Mouse (Mus musculus) layer of hippocampus, adult 8-10 months (tissue): ENCODE measurements around the gene Zfp536. TPM values are rescaled to one million over a fixed set of nuclear protein-coding genes. Genes with fewer than 3 reads are reported as not detected.

Experiments used
- DNase-seq, 2 experiments: peaks; one replicate each; pipeline ENCODE4 v3.0.0; 2022; ENCODE audit warnings: low spot score in 2 of 2
- total RNA-seq, 4 experiments: library from RNA; stranded (reverse); gene quantifications; 2 replicates each; pipeline ENCODE4 v1.2.4; 2022

Gene Zfp536
- total RNA-seq, 4 experiments from 2014 or later = 48.4 to 50.9 (median 49.8) TPM

DNA sequence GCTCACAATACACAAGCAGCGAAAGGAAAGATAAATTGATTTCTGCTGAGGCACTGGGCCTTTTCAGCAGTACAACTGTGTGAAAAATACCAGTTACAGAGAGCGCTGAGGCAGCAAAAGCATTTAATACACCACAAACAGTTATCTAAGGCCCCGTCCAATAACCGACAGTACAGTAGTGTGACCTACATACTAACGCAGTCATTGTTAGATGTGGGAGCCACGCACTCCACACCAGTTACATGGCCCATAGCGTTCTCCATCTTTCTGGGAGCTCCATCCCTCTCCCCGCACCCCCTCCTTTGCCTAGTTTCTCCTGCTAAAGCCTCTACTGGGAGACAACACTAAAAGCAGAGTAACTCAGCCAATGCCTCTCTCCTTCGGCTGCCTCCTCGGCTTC lies 82.8 kb downstream of the Zfp536 start:
- no peak for DNase-seq

DNA sequence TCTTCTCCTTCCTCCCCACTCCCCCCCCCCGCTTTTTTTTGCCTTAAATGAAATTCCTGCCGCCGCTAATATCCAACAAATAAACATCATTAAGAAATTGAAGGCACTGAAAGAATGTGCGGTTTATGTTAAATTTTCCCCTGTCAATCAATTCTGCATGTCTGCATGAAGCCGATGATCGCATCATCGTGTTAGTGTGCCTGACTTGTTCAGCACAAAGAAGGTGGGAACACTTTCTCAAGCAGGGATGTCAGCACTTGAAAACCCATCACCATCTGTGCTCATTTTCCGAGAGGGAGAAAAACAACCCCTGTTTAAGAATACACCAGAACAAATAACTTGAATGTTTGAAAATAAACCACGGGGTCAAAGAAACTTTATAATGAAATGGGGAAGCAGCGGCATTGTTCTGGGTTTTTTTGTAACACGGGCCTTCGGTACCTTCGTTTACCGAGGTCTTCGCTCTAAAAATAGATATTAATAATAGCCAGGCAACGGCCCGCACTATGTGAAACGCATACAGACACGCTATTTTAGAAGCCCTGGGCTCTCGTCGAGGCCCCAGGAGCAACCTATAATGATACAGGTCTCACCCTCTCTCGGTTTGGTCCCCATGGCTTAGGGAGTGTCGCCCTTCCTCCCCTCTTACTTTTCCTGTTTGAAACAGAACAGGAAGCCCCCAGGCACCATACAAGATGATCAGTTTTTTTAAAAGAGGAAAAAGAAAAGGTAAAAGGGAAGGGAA lies 83.7 kb downstream of the Zfp536 start:
- no peak for DNase-seq

DNA sequence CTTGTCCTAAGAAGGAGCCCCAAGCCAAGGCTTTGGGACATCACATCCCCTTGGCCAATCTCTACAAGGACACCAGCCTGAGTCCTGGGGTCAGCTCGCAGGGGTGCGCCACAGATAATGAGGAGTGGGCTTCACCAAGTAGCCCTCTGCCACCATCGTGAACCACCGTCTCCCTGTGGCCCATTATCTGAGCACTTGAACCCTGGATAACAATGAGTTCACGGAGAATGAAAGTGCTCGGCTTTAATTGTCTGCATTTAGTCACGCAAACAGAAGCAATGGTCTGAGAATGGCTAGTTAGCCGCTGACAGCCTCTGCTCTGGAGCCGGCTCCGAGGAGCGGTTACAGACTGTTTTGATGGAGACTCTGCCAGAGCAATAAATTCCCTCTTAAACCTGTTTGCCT lies 84.3 kb downstream of the Zfp536 start:
- DNase-seq = no peak

DNA sequence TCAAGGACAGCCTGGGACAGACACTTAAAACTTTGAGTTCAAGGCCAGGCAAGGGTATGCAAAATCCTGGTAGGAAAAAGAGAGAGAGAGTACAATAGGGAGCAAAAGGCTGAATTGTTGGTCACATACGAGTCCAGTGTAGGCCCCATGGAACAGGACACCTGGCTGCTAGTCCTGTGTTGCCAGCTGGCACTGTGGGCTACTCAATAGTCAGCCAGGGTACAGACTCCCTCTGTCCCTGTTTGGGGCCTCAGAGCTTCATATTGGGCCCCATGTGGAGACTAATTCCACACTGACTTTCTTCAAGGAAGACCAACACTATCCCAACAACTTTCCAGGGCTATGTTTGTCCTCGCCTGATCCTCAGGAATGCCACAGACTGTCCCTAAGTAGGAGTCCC lies 87.1 kb downstream of the Zfp536 start:
- no peak for DNase-seq

DNA sequence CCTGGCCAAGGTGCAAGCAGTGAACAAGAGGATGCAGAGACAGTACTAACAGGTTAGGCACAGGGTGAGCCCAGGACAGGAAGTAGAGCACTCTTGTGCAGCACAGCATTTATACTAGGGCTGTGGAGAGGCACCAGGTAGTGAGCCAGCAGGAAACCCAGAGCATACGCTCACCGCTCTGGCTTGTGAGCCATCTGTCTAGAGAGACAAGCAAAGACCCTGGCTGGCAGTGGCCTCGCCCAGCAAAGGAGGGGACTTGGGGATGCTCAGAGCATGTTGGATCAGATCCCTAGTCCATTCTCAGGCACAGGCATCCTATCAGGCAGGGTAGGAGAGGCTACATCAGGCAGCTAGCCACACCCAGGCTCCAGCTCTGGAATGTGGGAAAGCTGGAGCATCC lies 88.2 kb downstream of the Zfp536 start:
- no peak for DNase-seq

DNA sequence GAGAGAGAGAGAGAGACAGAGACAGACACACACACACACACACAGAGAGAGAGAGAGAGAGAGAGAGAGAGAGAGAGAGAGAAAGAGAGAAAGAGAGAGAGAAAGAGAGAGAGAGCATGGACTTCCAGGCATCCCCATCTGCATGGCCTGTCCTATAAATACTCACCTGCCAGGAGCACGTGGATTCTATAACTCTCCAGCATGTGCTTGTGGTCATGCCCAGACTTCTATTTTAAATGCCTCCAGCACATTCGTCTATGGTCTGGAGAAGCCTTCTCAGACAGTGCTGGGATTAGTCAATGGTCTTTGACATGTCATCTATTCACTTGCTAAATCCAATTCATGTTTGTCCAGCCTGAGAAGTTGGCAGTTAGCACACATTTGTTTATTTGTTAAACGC lies 92.1 kb downstream of the Zfp536 start:
- no peak for DNase-seq

DNA sequence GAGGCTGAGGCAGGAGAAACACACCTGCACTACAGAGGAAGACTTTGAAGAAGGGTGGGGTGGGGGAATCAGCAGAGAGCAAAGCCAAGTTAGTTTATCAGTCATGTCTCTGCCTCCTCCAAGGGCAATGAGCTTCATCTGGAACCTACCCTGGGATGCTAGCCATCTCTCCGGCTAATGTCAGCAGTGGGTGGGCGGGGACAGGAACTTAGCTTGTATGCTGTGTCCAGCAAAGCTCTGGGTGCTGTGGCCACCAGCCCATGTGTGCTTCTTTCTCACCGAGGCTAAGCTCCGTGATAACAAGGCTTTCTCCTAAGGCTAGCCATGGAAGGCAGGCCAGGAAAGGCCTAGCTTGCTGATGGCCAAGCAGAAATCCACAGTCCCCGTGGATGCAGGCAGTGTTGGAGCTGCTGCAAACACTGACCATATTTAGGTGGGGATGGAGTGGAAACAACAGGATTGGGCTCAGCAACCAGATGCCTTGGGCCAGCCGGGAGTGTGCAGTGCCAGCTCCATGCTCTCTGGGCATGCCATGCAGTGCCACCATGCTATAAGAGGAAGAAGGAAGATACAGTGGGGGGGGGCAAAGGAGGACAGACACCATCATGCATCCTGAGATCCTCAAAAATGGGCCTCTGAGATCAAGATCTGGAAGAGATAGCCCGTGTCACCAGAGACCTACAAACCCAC lies 109.6 kb downstream of the Zfp536 start:
- DNase-seq = no peak

DNA sequence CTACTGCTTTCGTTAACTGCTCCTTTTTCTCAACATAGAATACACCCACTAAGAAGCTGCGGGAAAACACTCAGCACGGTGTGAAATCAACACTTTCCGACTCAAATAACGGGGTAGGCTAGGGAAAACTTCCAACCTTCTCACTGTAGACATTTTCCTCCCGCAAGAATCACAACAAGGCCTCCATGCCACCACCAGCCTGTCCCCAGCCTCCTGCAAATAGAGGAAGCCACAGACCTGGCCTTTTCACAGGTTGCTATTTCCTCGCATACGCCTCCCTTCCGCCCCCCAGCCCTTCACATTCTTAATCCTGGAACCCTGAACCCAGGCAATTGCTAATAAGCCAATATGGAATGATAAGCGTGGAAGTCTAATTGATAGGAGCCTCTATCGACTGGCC lies 124.8 kb downstream of the Zfp536 start:
- DNase-seq = no peak

DNA sequence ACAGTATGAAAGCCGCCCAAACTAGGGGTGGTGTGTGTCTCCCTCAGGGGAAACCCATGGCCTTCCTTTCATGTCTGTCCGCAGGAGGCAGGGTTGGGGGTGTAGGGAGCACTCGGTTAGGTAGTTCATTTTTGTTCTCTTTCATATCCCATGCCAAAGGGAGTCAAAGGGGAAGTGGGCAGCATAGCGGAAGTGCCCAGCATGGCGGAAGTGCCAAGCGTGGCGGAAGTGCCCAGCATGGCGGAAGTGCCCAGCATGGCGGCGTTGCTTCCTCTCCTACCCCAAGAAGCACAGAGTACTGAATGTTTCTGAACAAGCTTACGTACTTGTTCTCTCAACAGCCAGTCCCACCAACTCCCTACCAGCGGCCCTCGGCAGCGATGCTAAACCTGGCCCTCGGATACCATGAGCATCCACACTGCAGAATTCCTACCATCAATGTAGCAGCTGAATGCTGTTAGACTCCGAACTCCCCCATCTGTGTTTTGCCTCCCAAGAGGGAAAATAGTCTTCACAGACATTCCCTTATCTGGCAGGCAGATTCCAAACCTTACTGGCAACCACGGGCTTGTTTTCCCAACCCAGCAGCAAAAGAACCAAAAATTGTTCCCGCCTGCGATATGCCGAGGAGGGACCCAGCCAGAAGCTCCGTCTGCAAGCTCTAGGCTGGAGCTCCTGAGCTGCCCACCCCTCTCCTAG lies 125.4 kb downstream of the Zfp536 start:
- DNase-seq = peak in 1 of 2 experiments; percentile 29

DNA sequence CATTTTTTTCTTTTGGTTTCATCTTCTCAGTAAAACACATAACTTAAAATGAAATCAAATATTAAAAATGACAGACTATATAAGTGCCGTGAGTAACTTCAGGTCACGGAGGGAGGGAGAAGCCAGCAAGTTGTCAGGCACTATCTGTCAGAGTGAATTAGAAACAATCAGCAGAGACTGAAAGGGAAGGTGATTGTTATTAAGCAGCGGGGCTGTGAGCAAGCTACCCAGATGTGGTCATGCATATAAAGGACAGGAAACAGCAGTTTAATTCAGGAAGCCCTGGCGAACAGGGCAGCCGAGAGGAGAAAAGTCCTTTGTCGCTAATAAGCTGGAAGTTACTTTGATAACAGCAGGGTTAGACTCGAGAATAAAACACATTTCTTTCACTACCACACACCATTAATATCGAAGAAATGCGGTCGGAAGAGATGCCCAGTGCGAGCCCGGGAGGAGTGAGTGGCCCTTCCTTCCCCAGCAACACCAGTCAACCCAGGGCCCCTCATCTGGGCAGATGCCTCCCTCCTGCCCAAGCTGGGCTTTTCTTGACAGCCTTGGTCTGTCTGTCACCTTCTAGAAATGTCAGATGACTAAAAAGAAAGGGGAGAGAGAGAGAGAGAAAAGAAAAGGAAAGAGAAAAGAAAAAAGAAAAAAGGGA lies 133.6 kb downstream of the Zfp536 start:
- DNase-seq = no peak

DNA sequence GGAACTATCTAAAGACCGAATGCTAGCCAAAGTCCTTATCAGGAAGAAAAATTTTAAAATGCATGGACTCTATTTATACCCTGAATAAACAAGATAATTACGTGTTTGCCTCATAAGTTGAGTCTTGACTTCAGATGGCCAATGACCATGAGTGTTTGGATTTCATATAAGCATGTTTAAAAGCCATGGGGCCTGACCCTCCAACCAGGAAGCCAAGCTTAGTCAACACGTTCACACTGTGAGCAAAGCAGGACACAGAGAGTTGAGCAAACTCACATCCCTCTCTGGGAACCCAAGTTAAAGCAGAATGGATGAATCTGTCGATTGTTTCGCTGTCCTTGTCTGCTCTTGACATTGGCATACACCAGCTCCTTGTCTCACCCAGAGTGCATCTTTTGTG lies 138.6 kb downstream of the Zfp536 start:
- DNase-seq = no peak

DNA sequence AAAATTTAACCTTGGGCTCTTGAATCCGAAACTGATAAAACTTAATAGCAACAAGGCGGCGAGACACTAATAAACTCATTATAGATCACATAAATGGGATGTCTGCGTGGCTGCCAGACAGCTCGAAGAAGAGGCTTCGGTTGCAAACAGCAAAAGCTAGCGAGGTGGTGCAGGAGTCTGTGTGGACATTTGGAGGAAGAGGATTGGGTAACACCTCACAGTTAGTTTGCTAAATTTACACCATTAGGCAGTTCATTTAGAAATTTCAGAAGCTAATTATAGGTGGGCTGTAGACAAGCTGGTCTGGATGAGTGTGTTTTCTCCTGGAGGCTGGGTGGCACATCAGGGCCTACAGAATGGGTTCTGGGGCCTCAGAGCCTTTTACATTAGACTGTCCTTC lies 143.0 kb downstream of the Zfp536 start:
- no peak for DNase-seq

DNA sequence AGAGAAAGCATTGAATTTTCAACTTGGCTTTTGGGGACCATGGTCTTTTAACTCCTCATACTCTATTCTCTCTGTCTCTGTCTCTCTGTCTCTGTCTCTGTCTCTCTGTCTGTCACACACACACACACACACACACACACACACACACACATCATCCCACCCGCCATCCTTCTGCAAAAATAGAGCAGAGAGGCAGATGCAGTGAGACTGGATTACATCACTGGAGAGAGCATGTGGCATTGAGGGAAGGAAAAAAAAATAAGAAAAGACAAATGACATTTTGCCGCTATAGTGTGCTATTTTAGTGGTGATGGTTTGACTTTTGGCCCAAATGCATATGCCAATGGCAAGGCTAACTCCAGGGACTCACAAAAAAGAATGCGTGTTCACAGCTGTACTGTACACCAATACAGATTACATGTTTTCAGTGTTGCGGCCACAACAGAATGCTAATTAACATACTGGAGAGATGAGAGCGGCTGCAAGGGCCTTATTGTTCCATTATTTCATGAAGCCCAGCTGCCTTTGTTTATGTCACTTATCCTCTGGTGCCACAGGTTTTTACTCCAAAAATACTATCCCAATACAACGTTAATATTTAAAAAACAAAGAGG lies 145.4 kb downstream of the Zfp536 start:
- peak; percentile 35 to 39 for DNase-seq

DNA sequence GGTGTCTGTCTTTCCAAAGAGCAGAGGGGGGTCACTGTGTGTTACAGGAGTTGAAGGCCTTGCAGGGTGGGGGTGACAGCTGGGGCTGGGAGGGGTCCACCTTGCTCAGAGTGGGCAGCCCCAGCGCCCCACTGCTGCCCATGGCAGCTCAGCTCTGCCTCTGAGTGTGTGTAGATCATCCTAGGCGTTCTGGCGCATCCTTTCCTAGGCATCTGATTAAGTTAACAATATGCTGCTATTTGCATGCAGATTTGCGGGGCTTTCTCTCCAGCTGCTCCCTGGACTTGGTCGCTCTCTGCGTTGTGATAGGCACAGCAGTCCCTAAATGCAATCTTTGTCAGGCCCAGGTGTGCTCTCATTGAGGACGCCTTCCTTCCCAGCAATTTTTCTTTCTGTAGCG lies 147.7 kb downstream of the Zfp536 start:
- DNase-seq = no peak

DNA sequence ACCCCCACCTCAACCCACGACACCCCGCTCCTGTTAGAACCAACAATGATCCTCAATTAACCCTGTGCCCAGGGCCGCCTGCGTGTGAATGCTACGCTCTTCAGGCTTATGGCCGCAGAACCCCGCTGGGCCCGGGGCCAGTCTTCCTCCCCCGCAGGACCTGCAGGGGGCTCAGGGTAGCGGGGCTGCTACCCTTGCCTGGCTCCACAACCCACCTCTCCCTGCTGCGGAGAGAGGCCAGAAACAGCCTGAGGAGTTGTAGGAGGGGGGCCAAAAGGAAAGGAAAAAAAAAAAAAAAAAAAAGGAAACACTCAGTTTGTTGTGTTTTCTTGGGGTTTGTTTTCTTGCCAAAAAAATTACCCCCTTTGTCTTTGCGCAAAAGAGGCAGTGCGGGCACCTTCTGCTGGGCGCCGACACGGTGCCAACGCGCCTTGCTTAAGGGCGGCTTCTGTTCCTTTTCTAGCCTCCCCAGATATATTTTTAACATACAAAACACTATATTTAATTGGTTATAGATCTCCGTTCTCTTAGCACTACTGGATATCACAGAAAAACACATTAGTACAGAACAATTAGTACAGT lies 148.6 kb downstream of the Zfp536 start:
- DNase-seq = no peak

DNA sequence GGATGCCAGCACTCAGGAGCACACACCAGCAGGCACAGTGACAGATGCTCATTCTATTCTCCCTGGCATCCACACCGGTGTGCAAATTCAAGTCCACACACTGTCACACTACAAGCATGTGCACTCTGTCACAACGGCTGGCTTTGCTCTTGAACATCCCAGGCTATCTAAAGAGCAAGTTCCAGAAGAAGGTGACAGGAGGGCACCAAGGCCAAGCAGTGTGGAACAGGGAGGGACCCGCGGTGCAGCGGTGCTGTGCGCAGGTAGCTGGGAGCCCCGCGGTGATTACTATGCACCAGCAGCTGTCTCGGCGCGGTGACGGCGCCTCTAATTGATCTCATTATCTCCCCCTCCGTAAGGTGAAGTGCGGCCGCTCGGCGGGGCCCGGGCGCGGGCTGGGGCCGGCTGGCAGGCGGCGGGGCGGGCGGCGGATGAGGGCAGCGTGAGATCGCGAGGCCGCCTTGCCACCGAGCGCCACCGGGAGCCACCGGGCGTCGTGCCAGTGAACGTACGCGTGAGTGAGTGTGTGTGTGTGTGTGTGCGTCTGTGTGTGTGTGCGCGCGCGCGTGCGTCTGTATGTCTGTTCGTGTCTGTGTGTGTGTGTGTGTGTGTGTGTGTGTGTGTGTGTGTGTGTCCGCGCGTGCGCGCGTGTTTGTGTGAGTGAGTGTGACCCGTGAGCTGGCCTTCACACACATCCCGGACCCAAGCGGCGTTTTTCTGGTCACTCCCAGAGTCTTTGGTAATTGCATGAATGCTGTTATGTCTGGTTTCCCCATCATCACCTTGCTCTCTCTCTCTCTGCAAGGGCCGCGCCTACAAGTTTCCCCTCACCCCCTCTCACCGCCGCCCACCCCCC lies 149.3 kb downstream of the Zfp536 start:
- DNase-seq = peak; percentile 47 to 54

DNA sequence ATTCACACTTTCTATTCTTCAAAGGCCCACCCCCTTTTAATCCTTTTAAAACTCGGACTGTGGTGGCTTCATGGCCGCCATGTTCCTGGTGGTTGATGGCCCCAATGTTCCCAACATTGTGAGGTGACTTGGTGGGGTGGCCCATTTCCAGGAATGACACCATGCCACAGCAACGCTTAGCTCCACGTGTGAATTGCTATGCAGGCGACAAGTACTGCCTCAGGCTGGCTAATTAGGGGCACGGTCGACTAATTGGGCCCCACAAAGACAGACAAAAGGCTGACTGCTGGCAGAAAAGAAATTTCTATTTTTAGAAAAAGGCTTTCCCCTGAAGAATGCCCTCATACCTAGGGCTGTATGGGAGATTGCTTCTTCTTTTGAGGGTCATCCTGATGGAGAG lies 154.2 kb downstream of the Zfp536 start:
- no peak for DNase-seq

DNA sequence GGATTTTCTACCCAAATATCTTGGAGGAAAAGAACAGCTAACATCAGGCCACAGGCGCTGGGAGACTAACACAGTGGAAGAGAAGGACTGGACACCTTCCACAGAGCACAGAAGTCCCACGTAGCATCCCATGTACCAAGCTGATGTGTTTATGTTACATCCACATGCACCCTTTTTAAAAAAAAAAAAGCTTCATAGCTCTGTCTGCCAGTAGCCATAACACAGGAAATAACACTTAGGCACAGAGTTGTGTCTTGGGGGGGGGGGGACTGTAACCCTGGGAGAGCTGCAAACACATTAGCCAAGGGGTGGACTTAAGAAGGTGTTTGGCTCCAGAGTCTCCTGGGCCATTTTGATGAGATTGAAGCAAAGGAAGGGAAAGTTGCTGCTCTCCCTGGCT lies 155.6 kb downstream of the Zfp536 start:
- no peak for DNase-seq

DNA sequence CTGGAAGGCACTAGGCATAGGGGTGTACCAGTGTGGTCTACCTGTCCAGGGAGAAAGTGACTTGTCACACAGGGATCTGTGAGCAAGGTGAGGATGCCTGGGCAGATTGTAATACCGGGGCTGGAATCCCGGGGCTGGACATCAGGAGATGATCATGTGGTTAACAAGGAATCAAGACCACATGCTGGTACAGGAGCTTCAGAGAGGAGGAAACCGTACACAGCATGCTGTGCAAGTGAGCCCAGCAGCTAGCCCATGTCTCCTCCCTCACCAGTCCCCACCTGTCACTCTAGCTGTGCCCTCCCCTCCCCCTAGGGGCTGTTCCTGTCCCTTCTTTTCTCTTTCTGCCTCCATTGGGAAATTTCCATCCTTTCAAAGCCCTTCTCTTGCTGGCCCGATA lies 157.5 kb downstream of the Zfp536 start:
- DNase-seq = no peak

DNA sequence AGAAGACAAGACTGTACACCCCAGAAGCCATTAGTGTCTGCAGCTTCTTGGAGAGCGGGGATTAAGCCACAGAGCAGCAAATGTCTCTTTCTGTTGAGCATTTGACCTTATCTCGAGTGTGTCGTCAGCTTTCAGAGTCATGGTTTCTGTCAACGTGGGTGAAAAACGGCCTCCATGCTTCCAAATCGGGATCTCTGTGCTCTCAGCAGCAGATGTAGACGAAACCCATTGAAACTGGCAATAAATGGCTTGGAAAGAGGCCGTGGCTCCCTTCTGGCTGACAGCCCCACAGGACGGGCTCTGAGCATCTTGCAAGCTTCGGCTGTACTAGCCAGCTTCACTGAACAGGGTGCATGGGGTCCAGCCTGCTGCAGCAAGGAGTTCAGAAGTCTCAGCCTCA lies 159.1 kb downstream of the Zfp536 start:
- DNase-seq = no peak
